Mouse (Mus musculus) C2C12 (cell line): ENCODE results near the gene Col18a1.

Experiments
- CEBPB ChIP-seq: IDR thresholded peaks from one replicate; pipeline ENCODE4 v1.6.1; 2011; ENCODE audit warnings: low read depth, mild to moderate bottlenecking, control low read depth, moderate library complexity
- CTCF ChIP-seq: IDR thresholded peaks from one replicate; pipeline ENCODE4 v1.5.1; 2011; ENCODE audit not compliant: control insufficient read depth, insufficient read depth, insufficient read length
- FOSL1 ChIP-seq: IDR thresholded peaks from one replicate; pipeline ENCODE4 v1.8.0; 2011; ENCODE audit warnings: mild to moderate bottlenecking, low read length; ENCODE audit not compliant: poor library complexity, insufficient read depth, severe bottlenecking
- MAX ChIP-seq: IDR thresholded peaks from one replicate; pipeline ENCODE4 v1.6.1; 2011; ENCODE audit warnings: mild to moderate bottlenecking, control low read depth
- MYOD1 ChIP-seq: IDR thresholded peaks from one replicate; pipeline ENCODE4 v1.6.1; 2011; ENCODE audit warnings: low read depth; ENCODE audit not compliant: control insufficient read depth, insufficient read length
- USF1 ChIP-seq: IDR thresholded peaks from one replicate; pipeline ENCODE4 v1.6.1; 2011; ENCODE audit warnings: low read depth, mild to moderate bottlenecking, control low read depth, moderate library complexity

DNA sequence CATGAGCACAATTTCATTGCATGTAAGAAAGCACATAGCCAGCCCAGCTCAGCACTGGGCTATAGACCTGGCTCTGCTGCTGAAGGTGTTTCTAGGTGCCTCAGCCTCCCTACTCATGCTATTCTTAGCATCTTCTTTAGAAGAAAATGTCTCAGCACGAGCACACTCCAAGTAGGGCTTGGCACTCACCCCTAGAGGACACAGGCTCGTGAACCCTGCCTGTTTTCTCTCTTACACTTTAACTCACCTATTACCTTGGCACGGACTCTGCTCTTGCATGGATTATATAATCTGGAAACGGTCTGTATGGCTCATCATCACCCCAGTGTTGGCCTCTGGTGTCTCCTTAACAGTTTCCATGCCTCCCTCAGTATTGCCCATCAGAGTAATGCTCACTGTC is 154.7 kb downstream of the Col18a1 start:
- TF ChIP-seq CTCF (no peak), MYOD1 (no peak), FOSL1 (no peak), USF1 (no peak), CEBPB (no peak), MAX (no peak)
